Mouse (Mus musculus) mesoderm, embryonic 11.5 days (tissue): ENCODE data around the gene Srgap2.

Experiments
- DNase-seq: peaks from one replicate; pipeline ENCODE4 v3.0.0-alpha.2; 2012; ENCODE audit warnings: low read depth, low spot score

The Srgap2 gene

GRCm38 (mm10) chr1:131526371-131527270 lies 531 bp downstream of the Srgap2 start:
- peak; percentile 65 for DNase-seq

- no peak for DNase-seq
Measured at GRCm38 (mm10) chr1:131525586-131526271, 1.4 kb downstream of the Srgap2 start.

GRCm38 (mm10) chr1:131525101-131525585 lies 2.0 kb downstream of the Srgap2 start:
- no peak for DNase-seq

- no peak for DNase-seq
Measured at GRCm38 (mm10) chr1:131523794-131524193, 3.4 kb downstream of the Srgap2 start.

- no peak for DNase-seq
Measured at GRCm38 (mm10) chr1:131516588-131516987, 10.6 kb downstream of the Srgap2 start.

GRCm38 (mm10) chr1:131514197-131514596 lies 13.0 kb downstream of the Srgap2 start:
- no peak for DNase-seq

- DNase-seq = no peak
Measured at GRCm38 (mm10) chr1:131513136-131513535, 14.0 kb downstream of the Srgap2 start.

GRCm38 (mm10) chr1:131511661-131512500 lies 15.3 kb downstream of the Srgap2 start:
- no peak for DNase-seq

- no peak for DNase-seq
Measured at GRCm38 (mm10) chr1:131511131-131511530, 16.0 kb downstream of the Srgap2 start.

- DNase-seq = no peak
Measured at GRCm38 (mm10) chr1:131501681-131502080, 25.5 kb downstream of the Srgap2 start.

GRCm38 (mm10) chr1:131498231-131498630 lies 28.9 kb downstream of the Srgap2 start:
- DNase-seq = no peak

GRCm38 (mm10) chr1:131493966-131494898 lies 32.9 kb downstream of the Srgap2 start:
- DNase-seq = no peak

GRCm38 (mm10) chr1:131492360-131492759 lies 34.8 kb downstream of the Srgap2 start:
- no peak for DNase-seq

- no peak for DNase-seq
Measured at GRCm38 (mm10) chr1:131491579-131491978, 35.6 kb downstream of the Srgap2 start.

- DNase-seq = no peak
Measured at GRCm38 (mm10) chr1:131489312-131489711, 37.8 kb downstream of the Srgap2 start.

GRCm38 (mm10) chr1:131486094-131486850 lies 40.9 kb downstream of the Srgap2 start:
- no peak for DNase-seq

- no peak for DNase-seq
Measured at GRCm38 (mm10) chr1:131482242-131482641, 44.9 kb downstream of the Srgap2 start.

GRCm38 (mm10) chr1:131481391-131481790 lies 45.8 kb downstream of the Srgap2 start:
- DNase-seq = no peak

GRCm38 (mm10) chr1:131478770-131479305 lies 48.3 kb downstream of the Srgap2 start:
- peak; percentile 41 for DNase-seq

- no peak for DNase-seq
Measured at GRCm38 (mm10) chr1:131475306-131475705, 51.8 kb downstream of the Srgap2 start.
